Mouse (Mus musculus): ENCODE results near the gene Gabrb2. TPM values are rescaled to one million over a fixed set of nuclear protein-coding genes. Genes with fewer than 3 reads are reported as not detected.
A peak's percentile ranks its signal among the peaks of the same experiment; 100 is the strongest.

Gabrb2 gene
- polyA plus RNA-seq (2015; fragmentation: Nextera tagmentation; extraction: Ambion mirVana): 4.2 and 4.4 TPM in 2 replicates

DNA sequence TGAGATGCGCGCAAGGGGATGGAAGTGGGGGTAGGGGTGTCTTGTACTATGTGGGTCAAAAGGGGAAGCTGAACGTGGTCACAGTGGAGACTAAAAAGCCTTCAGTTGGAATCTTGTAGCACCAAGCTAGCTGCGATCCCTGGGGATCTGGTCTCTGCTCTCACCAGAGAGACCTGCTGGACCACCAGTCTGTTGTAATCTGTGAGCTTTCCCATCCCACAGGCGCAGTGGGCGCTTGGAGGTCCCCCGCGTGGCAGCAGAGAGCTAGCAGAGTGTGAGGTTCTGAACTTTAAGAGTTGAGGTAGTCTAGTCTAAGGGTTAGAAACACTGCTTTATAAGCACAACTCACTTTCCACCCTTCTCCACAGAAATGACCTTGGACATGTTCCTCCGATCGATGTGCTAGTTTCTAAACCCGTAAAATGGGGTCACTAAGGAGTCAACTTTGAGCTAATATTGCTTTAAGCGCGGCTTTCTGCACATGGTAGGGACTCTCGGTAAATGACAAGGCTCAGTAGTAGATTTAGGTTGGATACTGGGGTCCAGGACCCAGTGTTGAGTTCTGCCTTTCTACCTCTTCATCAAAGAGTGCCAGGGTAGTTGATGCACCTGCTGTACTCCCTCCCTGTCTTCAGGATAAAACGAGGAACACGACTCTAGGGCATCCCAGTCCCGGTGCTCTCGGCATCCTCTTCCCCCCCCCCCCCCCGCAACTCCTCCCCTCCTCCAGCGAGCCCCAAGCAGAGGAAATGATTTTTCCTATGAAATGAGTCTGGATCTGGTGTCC lies at the start of gene Gabrb2:
TSS of gene Gabrb2 (plus strand) at position 762 of the 787 bp plus-strand sequence.
- H3K27ac ChIP-seq (ENCODE audit: low read length): no peak within 1 kb of the TSS
- H3K4me1 ChIP-seq (ENCODE audit: control insufficient read depth, insufficient read depth, low read length): 0 out of 2 replicates have a peak, but pooled peaks cover 2% of the 10 kb centered on the region
- H3K9ac ChIP-seq (ENCODE audit: low read length): peak within 1 kb of the TSS; percentile 68
- 31% methylated on average over 19 of the region's 20 CpGs for WGBS
- H3K9me3 ChIP-seq (replicated peaks; ENCODE audit: control insufficient read depth, low read length): no peaks in the 10 kb centered on the region
- peak within 1 kb of the TSS; percentile 57 for H3K4me3 ChIP-seq (replicated peaks; ENCODE audit: low read length)
- H3K27me3 ChIP-seq (ENCODE audit: control insufficient read depth, insufficient read depth, low read length): no peaks in the 10 kb centered on the region
- ATAC-seq (ENCODE audit: insufficient read depth, low FRiP score): no peak
- H3K36me3 ChIP-seq (ENCODE audit: control insufficient read depth, insufficient read depth, low read length): no peaks in the 10 kb centered on the region
- H3K4me2 ChIP-seq (ENCODE audit: low read depth, low read length): peak within 1 kb of the TSS; percentile 88

DNA sequence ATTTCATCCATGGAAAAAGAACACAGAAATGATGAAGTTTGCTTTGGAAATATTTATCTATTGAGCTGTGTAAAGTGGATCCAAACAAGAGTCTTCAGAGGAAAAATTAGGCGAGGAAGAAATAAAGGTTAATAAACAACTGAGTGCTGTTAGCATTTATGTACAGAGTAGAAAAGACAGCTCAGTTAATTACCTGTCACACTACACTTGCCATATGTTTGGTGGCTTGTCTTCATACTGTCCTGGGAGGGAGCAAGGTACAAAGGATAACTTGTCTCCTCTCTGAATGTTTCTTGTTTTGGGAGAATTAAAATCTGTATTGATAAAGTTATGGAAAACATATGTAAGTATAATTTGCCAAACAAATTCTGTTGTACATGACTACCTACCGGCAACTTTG lies 40.6 kb upstream of the Gabrb2 start:
- no peaks in the 10 kb centered on the region for H3K27me3 ChIP-seq (ENCODE audit: control insufficient read depth, insufficient read depth, low read length)
- no peak overlapping the region for H3K4me2 ChIP-seq (ENCODE audit: low read depth, low read length)
- no peaks in the 10 kb centered on the region for H3K4me1 ChIP-seq (ENCODE audit: control insufficient read depth, insufficient read depth, low read length)
- H3K4me3 ChIP-seq (replicated peaks; ENCODE audit: low read length): no peak overlapping the region
- no peak for ATAC-seq (ENCODE audit: insufficient read depth, low FRiP score)
- WGBS: 48% methylated on average over 2 of the region's 2 CpGs
- H3K36me3 ChIP-seq (ENCODE audit: control insufficient read depth, insufficient read depth, low read length): no peaks in the 10 kb centered on the region
- no peak overlapping the region for H3K9ac ChIP-seq (ENCODE audit: low read length)
- H3K9me3 ChIP-seq (replicated peaks; ENCODE audit: control insufficient read depth, low read length): no peaks in the 10 kb centered on the region
- no peak overlapping the region for H3K27ac ChIP-seq (ENCODE audit: low read length)

DNA sequence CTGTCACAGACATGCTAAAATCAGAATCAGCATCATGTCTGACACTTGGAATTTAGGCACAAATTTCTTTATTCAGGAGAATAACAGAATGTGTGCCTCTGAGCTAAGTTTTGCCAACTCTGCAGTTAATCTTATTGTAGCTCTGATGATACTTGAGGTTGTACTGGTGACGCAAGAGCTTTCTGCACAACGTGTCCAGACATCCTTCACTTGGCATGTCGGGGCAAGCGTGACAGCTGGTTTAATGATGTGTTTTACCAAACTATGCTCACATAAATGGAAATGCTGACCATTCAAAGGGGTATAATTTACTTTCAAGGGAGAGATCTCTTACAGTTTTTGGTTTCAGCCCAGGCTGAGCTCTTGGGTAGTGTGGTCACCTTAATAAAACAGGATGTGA lies 33.1 kb upstream of the Gabrb2 start:
- no peak overlapping the region for H3K4me3 ChIP-seq (replicated peaks; ENCODE audit: low read length)
- H3K27me3 ChIP-seq (ENCODE audit: control insufficient read depth, insufficient read depth, low read length): no peaks in the 10 kb centered on the region
- no peaks in the 10 kb centered on the region for H3K4me1 ChIP-seq (ENCODE audit: control insufficient read depth, insufficient read depth, low read length)
- no peak overlapping the region for H3K27ac ChIP-seq (ENCODE audit: low read length)
- no peaks in the 10 kb centered on the region for H3K36me3 ChIP-seq (ENCODE audit: control insufficient read depth, insufficient read depth, low read length)
- no peaks in the 10 kb centered on the region for H3K9me3 ChIP-seq (replicated peaks; ENCODE audit: control insufficient read depth, low read length)
- ATAC-seq (ENCODE audit: insufficient read depth, low FRiP score): no peak
- no peak overlapping the region for H3K9ac ChIP-seq (ENCODE audit: low read length)
- 75% methylated on average over 4 of the region's 4 CpGs for WGBS
- H3K4me2 ChIP-seq (ENCODE audit: low read depth, low read length): no peak overlapping the region

DNA sequence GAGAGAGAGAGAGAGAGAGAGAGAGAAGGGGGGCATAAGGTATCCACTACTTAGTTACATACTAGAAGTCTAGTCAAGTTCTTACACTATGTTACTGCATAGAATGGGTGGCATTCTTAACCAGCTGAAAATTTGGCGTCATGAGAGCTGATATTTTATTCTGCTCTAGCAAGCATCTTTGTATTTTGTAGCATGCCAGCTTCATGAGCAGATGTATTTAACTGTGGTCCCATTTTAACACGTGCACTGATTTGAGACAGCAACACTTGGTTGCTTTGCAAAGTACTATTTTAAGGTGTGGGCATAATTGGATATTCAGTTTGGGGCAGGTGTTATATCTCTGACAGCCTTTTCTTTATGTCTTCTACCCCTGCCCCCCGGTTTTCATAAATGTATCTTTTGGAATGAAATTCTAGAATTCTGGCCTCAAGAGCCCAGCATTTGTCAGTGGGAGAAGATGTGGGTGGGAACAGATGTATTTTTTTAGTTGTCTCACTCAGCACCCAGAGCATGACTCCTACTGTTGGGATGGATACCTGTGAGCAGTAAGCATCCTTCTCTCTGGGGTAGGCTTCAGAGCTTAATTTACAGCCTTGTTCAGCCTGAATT lies 28.8 kb upstream of the Gabrb2 start:
- 63% methylated on average over 3 of the region's 3 CpGs for WGBS
- H3K9me3 ChIP-seq (replicated peaks; ENCODE audit: control insufficient read depth, low read length): no peaks in the 10 kb centered on the region
- no peak for ATAC-seq (ENCODE audit: insufficient read depth, low FRiP score)
- H3K36me3 ChIP-seq (ENCODE audit: control insufficient read depth, insufficient read depth, low read length): no peaks in the 10 kb centered on the region
- H3K4me3 ChIP-seq (replicated peaks; ENCODE audit: low read length): no peak overlapping the region
- H3K27me3 ChIP-seq (ENCODE audit: control insufficient read depth, insufficient read depth, low read length): no peaks in the 10 kb centered on the region
- H3K4me1 ChIP-seq (ENCODE audit: control insufficient read depth, insufficient read depth, low read length): no peaks in the 10 kb centered on the region
- no peak overlapping the region for H3K9ac ChIP-seq (ENCODE audit: low read length)
- no peak overlapping the region for H3K4me2 ChIP-seq (ENCODE audit: low read depth, low read length)
- H3K27ac ChIP-seq (ENCODE audit: low read length): no peak overlapping the region

DNA sequence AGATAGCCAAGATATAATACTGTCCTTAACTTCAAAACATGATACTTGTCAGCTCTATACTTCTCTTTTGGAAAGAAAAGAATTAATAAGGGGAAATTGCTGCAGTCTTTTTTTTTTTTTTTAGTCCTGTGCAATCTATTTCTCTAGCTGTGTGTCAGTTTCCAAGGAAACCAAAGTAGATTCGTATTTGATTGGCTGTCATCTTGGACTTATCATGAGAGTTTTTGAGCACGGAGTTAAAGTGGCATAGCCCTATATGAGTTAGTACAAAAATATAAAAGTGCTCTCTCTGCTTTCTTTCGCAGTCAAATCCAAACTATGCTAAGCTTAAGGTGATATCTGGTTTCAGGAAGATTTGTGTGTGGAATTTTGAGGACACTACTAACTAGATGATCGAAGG lies 26.1 kb upstream of the Gabrb2 start:
- Histone ChIP-seq H3K4me2 (ENCODE audit: low read depth, low read length) (no peak overlapping the region), H3K9ac (ENCODE audit: low read length) (no peak overlapping the region), H3K27ac (ENCODE audit: low read length) (no peak overlapping the region), H3K36me3 (ENCODE audit: control insufficient read depth, insufficient read depth, low read length) (no peaks in the 10 kb centered on the region), H3K4me3 (replicated peaks; ENCODE audit: low read length) (no peak overlapping the region), H3K9me3 (replicated peaks; ENCODE audit: control insufficient read depth, low read length) (no peaks in the 10 kb centered on the region), H3K4me1 (ENCODE audit: control insufficient read depth, insufficient read depth, low read length) (no peaks in the 10 kb centered on the region), H3K27me3 (ENCODE audit: control insufficient read depth, insufficient read depth, low read length) (no peaks in the 10 kb centered on the region)
- 79% methylated on average over 4 of the region's 4 CpGs for WGBS
- ATAC-seq (ENCODE audit: insufficient read depth, low FRiP score): no peak

DNA sequence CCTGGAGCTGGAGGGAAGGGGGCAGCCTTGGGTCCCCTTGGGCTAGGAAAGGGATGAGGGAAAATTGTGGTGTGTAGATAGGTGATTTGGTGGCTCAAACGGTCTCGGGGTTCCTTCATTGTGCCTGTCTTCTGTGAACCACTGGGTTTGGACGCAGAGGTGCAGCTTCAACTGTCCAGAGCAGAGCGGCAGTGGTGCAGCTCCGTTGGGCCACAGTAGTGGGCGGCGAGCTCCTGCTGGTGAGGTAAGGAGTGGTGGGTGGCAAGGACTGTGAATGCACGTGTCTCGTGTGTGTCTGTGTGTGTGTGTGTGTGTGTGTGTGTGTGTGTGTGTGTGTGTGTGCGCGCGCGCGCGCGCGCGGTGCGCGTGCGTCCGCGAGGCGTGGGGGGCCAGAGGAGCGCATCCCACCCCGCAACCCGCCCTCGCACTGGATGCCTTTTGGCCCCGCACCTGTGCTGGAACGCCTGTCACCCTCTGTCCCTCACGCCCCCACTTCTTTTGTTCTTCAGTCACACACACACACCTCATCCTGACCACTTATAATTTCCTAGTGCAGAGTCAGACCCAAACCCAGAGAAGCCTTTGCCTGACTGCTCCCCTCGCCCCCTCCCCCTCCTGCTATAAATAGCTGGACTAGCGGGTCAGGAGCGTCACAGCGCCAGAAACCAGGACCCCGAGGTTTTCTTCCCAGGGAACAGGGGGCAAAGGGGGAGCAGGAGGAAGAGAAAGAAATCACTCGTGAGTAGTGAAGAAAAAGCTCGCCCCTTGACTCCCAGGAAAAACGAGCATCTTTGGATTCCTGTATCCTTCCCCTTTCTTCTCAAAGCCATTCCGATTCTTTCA lies 455 bp downstream of the Gabrb2 start:
- peak overlapping the region; percentile 57 for H3K4me3 ChIP-seq (replicated peaks; ENCODE audit: low read length)
- peak; percentile 53; the same call in 1 of the 2 replicates for ATAC-seq (ENCODE audit: insufficient read depth, low FRiP score)
- H3K9ac ChIP-seq (ENCODE audit: low read length): peak overlapping the region; percentile 68
- 0 out of 2 replicates have a peak, but pooled peaks cover 2% of the 10 kb centered on the region for H3K4me1 ChIP-seq (ENCODE audit: control insufficient read depth, insufficient read depth, low read length)
- H3K36me3 ChIP-seq (ENCODE audit: control insufficient read depth, insufficient read depth, low read length): no peaks in the 10 kb centered on the region
- H3K27me3 ChIP-seq (ENCODE audit: control insufficient read depth, insufficient read depth, low read length): no peaks in the 10 kb centered on the region
- WGBS: 1% methylated on average over 33 of the region's 40 CpGs
- peak overlapping the region; percentile 88 for H3K4me2 ChIP-seq (ENCODE audit: low read depth, low read length)
- H3K27ac ChIP-seq (ENCODE audit: low read length): no peak overlapping the region
- no peaks in the 10 kb centered on the region for H3K9me3 ChIP-seq (replicated peaks; ENCODE audit: control insufficient read depth, low read length)

DNA sequence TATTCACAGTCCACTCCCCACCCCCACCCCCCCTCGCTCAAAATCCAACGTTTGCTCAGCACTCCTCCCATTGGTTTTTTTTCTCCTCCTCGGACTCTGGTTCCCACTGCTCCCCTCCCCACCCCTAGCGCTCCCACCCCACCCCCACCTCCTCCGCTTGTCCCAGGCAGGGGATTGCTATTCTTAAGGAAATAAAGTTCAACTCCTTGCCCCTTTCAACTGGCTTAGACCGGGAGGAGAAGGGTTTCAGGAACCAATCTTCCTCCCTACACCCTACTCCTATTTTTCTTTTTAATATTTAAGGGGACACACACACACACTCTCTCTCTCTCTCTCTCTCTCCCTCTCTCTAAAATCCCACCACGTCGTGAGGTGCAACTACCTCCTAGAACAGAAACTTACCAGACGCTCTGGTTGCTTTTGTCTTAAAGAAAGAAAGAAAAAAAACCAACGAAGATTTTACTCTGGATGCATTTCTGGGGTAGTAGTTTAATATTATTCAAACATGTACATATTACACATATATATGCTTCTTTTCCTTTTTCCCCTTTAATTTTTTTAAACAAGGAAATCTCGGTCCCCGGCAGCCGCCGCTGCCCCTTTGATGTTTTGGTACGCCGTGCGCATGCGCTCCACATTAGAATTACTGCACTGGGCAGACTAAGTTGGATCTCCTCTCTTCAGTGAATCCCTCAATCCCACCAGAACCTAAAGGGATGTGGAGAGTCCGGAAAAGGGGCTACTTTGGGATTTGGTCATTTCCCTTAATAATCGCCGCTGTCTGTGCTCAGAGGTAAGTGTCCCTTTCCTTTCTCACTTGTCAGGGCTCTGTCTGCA lies 1.3 kb downstream of the Gabrb2 start:
- 0 out of 2 replicates have a peak, but pooled peaks cover 2% of the 10 kb centered on the region for H3K4me1 ChIP-seq (ENCODE audit: control insufficient read depth, insufficient read depth, low read length)
- H3K4me3 ChIP-seq (replicated peaks; ENCODE audit: low read length): peak overlapping the region; percentile 57
- peak overlapping the region; percentile 65 for H3K9ac ChIP-seq (ENCODE audit: low read length)
- WGBS: under 1% methylated on average over 21 of the region's 21 CpGs
- no peak overlapping the region for H3K27ac ChIP-seq (ENCODE audit: low read length)
- no peaks in the 10 kb centered on the region for H3K36me3 ChIP-seq (ENCODE audit: control insufficient read depth, insufficient read depth, low read length)
- ATAC-seq (ENCODE audit: insufficient read depth, low FRiP score): peak; percentile 49; the same call in 1 of the 2 replicates
- no peaks in the 10 kb centered on the region for H3K27me3 ChIP-seq (ENCODE audit: control insufficient read depth, insufficient read depth, low read length)
- no peaks in the 10 kb centered on the region for H3K9me3 ChIP-seq (replicated peaks; ENCODE audit: control insufficient read depth, low read length)
- peak overlapping the region; percentile 88 for H3K4me2 ChIP-seq (ENCODE audit: low read depth, low read length)

DNA sequence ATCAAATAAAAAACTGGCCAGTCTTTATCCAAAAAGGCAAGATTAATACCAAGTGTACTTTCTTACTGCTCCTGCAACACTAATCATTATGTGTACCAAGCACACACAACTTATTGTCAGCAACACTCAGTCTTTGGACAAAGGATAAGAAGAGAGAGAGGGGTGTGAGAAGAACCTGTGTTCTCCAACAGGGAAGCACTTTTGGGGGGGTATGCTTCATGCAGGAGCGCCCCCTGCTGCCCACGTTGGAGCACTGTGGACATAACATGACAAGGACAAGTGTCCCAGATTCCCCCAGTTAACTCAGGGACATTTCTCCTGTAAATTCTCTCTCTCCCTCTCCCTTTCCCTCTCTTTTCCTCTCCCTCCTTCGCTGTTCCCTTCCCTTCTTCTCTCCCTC lies 3.7 kb downstream of the Gabrb2 start:
- Histone ChIP-seq H3K4me2 (ENCODE audit: low read depth, low read length) (no peak overlapping the region), H3K27ac (ENCODE audit: low read length) (no peak overlapping the region), H3K4me3 (replicated peaks; ENCODE audit: low read length) (no peak overlapping the region), H3K9ac (ENCODE audit: low read length) (no peak overlapping the region), H3K36me3 (ENCODE audit: control insufficient read depth, insufficient read depth, low read length) (no peaks in the 10 kb centered on the region), H3K9me3 (replicated peaks; ENCODE audit: control insufficient read depth, low read length) (no peaks in the 10 kb centered on the region), H3K27me3 (ENCODE audit: control insufficient read depth, insufficient read depth, low read length) (no peaks in the 10 kb centered on the region), H3K4me1 (ENCODE audit: control insufficient read depth, insufficient read depth, low read length) (0 out of 2 replicates have a peak, but pooled peaks cover 2% of the 10 kb centered on the region)
- no peak for ATAC-seq (ENCODE audit: insufficient read depth, low FRiP score)
- WGBS: 10% methylated on average over 3 of the region's 3 CpGs

Data from stomach, embryonic 16.5 days (tissue).